Mouse (Mus musculus) embryonic fibroblast, embryonic 13.5 days (primary cell): ENCODE results near the gene Ddrgk1.

ENCODE experiments used
- CTCF ChIP-seq: IDR thresholded peaks from 2 replicates; pipeline ENCODE4 v1.5.1; 2011; ENCODE audit warnings: mild to moderate bottlenecking, control low read depth, low read length, moderate library complexity, borderline replicate concordance; ENCODE audit not compliant: insufficient read depth
- POLR2A ChIP-seq: IDR thresholded peaks from 2 replicates; pipeline ENCODE4 v1.6.1; 2011; ENCODE audit warnings: low read depth, mild to moderate bottlenecking, control low read depth, low read length, moderate library complexity

DNA sequence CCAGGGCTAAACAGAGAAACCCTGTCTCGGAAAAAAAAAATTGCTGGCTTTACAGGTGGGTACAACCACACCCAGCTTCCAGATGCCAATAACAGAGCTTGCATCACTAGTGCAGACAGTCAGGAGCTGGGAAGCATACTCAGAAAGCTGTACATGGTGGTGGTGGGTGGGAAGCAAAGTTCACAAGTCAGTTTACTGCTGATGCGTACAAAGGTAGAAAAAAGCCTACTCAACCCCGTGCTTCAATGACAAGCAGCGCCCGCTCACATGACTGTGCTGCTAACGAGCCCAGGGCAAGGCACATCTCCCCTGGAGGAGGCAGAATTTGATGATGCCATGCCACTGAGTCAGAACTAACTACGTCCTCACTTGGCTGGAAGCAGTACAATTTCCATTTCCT lies 45.5 kb downstream of the Ddrgk1 start:
- TF ChIP-seq CTCF, result no peak
- no peak for TF ChIP-seq POLR2A
